Mouse (Mus musculus): ENCODE data around the gene Fam222b.
A peak's percentile ranks its signal among the peaks of the same experiment; 100 is the strongest.
"Not testable (repeated sequence)": the region's sequence is repeated elsewhere in the genome, so short reads cannot be mapped to it uniquely, and the experiment has no call there.

The Fam222b gene

GRCm38 (mm10) chr11:78180081-78180761 is 85.8 kb downstream of the Fam222b start:
- DNase-seq (ENCODE audit: low read depth): peak; percentile 57

- DNase-seq (ENCODE audit: low read depth): peak; percentile 53
These were observed 87.4 kb downstream of the Fam222b start for GRCm38 (mm10) chr11:78181830-78182357.

GRCm38 (mm10) chr11:78182450-78182849 is 88.0 kb downstream of the Fam222b start:
- DNase-seq (ENCODE audit: low read depth): peak; percentile 34

GRCm38 (mm10) chr11:78182961-78183844 is 88.7 kb downstream of the Fam222b start, which contains the start of gene Rpl23a:
Gene Rpl23a, minus strand, starts transcription at chr11:78183584.
- peak; percentile 99 for DNase-seq (ENCODE audit: low read depth)

- DNase-seq (ENCODE audit: low read depth): no peak
These were observed 89.5 kb downstream of the Fam222b start for GRCm38 (mm10) chr11:78183884-78184514.

DNA sequence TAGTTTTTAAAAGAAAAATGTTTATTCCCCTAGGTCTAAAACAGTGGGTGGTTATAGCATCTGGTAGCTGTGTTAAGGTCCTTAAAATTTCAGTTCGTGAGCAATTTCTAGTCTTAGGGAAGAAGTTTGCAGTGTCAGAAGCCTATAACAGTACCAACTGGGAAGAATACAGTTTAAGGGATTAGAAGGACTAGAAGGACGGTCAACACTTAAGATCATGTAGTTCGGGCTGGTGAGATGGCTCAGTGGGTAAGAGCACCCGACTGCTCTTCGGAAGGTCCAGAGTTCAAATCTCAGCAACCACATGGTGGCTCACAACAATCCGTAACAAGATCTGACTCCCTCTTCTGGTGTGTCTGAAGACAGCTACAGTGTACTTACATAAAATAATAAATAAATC is 90.2 kb downstream of the Fam222b start:
- DNase-seq (ENCODE audit: low read depth): not testable (repeated sequence)

GRCm38 (mm10) chr11:78188331-78189233 is 94.1 kb downstream of the Fam222b start, which contains the start of gene Rab34:
Gene Rab34, plus strand, starts transcription at chr11:78188430.
- DNase-seq (ENCODE audit: low read depth): no peak

DNA sequence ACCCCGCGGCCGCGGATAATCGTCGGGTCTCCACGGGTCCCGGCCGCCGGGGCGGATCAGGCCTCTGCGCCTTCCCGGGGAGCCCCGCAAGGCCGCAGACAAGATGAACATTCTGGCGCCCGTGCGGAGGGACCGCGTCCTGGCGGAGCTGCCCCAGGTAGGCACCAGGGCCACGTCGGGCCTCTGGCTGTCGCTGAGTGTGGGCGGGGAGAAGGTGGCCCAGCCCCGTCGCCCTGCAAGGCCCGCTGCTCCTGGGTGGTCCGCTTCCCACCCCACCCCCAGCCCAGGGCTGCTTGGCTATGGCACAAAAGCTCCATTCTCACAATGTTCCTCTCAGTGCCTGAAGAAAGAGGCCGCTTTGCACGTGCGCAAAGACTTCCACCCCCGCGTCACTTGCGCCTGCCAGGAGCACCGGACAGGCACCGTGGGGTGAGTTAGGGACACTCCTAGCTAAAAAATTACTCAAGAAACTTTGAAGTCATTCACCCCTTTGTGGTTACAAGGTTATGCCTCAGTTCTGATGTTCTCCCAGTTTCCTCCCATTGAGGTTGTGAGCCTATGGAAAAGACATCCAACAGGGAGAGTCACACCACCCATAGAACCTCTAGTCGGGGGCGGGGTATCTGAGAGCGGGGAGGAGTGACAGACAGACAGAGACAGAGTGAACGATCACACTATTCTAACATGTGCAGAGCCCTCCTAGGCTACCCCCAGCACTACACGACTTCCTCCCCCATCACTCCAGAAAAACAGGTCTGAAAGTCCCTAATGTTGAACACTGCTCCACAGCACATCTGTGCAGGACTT is 95.0 kb downstream of the Fam222b start:
- no peak for DNase-seq (ENCODE audit: low read depth)

GRCm38 (mm10) chr11:78190041-78190440 is 95.6 kb downstream of the Fam222b start:
- DNase-seq (ENCODE audit: low read depth): no peak

GRCm38 (mm10) chr11:78193113-78193512 is 98.7 kb downstream of the Fam222b start, which contains the start of gene Proca1:
Gene Proca1, plus strand, starts transcription at chr11:78193392.
- no peak for DNase-seq (ENCODE audit: low read depth)

DNA sequence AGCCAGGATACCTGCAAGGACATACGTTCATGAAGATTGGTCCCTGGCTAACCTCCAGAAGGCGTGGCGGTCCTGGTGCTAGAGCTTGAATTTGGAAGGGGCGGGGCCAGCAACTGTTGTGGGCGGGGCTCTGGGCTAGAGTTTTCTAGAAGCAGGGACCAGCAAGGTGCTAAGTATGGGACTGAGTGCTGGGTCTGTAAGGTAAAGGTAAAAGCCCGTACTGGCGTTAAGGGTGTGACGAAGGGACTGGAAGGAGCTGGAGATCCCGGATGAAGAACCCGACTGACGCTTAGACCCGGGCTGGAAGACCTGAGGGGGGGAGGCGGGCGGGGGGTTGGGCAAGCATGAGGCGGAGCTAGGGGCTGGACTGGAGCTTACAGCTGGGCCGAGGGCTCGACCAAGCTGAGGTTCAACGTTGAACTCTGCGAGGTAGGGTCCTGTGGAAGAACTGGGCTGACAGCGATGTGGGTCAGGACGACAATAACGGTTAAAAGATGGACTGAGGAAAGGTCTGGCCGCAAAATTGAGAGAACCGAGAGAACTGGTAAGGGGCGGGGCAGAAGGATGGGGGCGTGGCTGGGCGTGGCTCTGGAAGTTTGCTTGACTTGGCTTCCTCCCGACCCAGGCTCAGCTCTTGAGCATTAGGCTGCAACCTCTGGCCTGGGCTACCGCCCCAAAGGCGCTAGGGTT is 100.1 kb downstream of the Fam222b start:
- no peak for DNase-seq (ENCODE audit: low read depth)

GRCm38 (mm10) chr11:78195101-78195863 is 100.8 kb downstream of the Fam222b start:
- no peak for DNase-seq (ENCODE audit: low read depth)

DNA sequence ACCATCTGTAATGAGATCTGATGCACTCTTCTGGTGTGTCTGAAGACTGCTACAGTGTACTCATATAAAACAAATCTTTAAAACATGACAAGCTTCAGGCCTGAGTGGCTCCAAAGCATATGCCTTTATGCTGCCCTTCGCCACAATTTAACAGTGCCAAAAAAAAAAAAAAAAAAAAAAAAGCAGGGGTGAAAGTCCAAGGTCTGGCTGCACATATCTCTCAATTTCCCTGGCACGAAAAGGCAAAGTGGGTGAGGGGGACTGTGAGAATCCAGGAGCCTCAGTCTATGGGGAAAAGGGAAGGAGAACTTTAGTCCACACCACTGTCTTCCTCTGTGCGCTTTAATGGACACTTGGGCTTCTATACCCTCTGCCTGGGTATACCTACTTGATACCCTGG is 107.9 kb downstream of the Fam222b start:
- DNase-seq (ENCODE audit: low read depth): no peak

DNA sequence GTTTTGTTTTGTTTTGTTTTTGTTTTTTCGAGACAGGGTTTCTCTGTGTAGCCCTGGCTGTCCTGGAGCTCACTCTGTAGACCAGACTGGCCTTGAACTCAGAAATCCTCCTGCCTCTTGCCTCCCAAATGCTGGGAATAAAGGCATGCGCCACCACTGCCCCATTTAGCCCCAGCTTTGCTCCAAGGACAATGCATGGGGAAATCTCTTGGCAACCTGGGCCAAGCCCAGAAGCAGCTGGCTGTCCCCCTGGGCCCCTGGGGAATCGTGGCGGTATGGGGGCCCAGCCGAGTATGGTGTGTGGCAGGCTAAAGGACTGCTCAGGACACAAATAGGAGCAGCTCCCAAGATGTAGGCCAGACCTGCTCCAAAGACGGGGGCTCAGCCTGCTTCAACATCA is 109.8 kb downstream of the Fam222b start:
- no peak for DNase-seq (ENCODE audit: low read depth)

DNA sequence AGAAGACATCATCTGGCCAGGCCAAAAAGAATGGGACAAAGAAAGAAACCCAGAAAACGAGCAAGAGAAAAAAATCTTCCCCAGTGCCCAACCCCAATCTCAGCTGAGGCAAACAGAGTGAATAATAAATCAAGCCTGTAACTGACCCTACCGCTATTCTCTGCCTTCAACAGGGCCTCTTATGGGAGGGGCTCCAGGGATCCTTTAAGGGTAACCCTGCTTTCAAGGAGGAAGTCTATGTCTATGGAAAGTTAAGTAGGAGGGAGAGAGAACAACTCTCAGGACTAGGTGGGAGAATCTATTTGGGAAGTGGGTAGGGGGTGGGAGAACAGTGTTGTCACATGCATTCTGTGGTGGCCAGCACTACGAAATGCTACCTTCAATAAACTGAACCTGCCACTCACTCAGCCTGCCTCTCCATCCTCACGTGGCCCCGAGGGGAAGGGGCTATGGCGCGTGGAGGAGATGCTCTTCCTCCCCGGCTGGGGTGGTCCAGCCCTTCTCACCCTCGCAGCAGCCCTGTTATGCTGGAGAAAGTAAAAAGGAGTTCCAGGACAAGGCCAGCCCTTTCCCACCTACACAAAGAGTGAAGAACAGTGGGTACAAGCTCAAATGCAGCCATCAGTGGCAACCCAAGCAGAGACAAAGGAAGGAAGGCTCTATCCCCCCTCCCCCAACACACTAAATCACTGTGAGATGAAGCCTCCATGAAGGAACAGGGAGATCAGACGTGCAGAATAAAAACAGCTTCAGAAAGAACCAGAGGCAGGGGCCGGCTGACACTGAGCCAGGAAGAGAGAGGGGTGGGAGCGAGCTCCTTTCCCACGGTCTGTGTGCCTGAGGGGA is 111.1 kb downstream of the Fam222b start:
- DNase-seq (ENCODE audit: low read depth): no peak
